Mouse (Mus musculus) MEL (cell line): ENCODE data around the gene Mthfd1l. TPM values are rescaled to one million over a fixed set of nuclear protein-coding genes. Genes with fewer than 3 reads are reported as not detected.

Source experiments
- DNase-seq: peaks from one replicate; pipeline ENCODE4 v3.0.0; 2011; ENCODE audit warnings: low read depth, low spot score
- H3K27ac ChIP-seq: 2 replicates; pipeline ENCODE4 v1.5.1; 2012; ENCODE audit warnings: low read depth, mild to moderate bottlenecking, control low read depth, low read length, moderate library complexity; ENCODE audit not compliant: control insufficient read depth
- H3K27me3 ChIP-seq, 2 experiments: fragments of 150-350 bp in 1 of 2; sonication (generic) in 1 of 2; 2 replicates each; pipeline ENCODE4 v1.6.1; 2012; ENCODE audit warnings: low read length in 2 of 2, mild to moderate bottlenecking in 2 of 2, improper control_type of control experiment in 1 of 2, moderate library complexity in 1 of 2; ENCODE audit not compliant: insufficient read depth in 2 of 2, control insufficient read depth in 1 of 2
- H3K36me3 ChIP-seq, 2 experiments: 2 replicates each; pipeline ENCODE4 v1.6.1; 2012 to 2014; ENCODE audit warnings: low read length in 2 of 2, improper control_type of control experiment in 1 of 2, inconsistent platforms in 1 of 2, mild to moderate bottlenecking in 1 of 2; ENCODE audit not compliant: insufficient read depth in 2 of 2, control insufficient read depth in 1 of 2
- H3K4me1 ChIP-seq, 2 experiments: fragments of 150-350 bp in 1 of 2; sonication (generic) in 1 of 2; 2 replicates each; pipeline ENCODE4 v1.6.1; 2012; ENCODE audit warnings: low read length in 2 of 2, improper control_type of control experiment in 1 of 2, mild to moderate bottlenecking in 1 of 2; ENCODE audit not compliant: insufficient read depth in 2 of 2, control insufficient read depth in 1 of 2
- H3K4me3 ChIP-seq, 2 experiments: fragments of 150-350 bp in 1 of 2; sonication (generic) in 1 of 2; 2 replicates each; pipeline ENCODE4 v1.5.1; 2012; ENCODE audit warnings: low read depth in 2 of 2, low read length in 2 of 2, mild to moderate bottlenecking in 2 of 2, moderate library complexity in 2 of 2, control low read depth in 1 of 2, improper control_type of control experiment in 1 of 2; ENCODE audit not compliant: control insufficient read depth in 1 of 2, insufficient read depth in 1 of 2
- H3K79me2 ChIP-seq: 2 replicates; pipeline ENCODE4 v1.6.1; 2012; ENCODE audit warnings: mild to moderate bottlenecking, low read length, moderate library complexity; ENCODE audit not compliant: control insufficient read depth, poor library complexity, insufficient read depth
- H3K9ac ChIP-seq: 2 replicates; pipeline ENCODE4 v1.6.1; 2012; ENCODE audit warnings: low read depth, mild to moderate bottlenecking, control low read depth, low read length, moderate library complexity; ENCODE audit not compliant: control insufficient read depth, poor library complexity, severe bottlenecking
- H3K9me3 ChIP-seq: fragments of 150-350 bp; sonication (generic); replicated peaks from 2 replicates; pipeline ENCODE4 v1.6.1; 2012; ENCODE audit warnings: mild to moderate bottlenecking, low read length, improper control_type of control experiment, moderate library complexity; ENCODE audit not compliant: insufficient read depth
- CHD1 ChIP-seq: IDR thresholded peaks from 2 replicates; pipeline ENCODE4 v1.6.1; 2012; ENCODE audit warnings: low read depth, mild to moderate bottlenecking, inconsistent platforms, low read length, improper control_type of control experiment
- ELF1 ChIP-seq: IDR thresholded peaks from 2 replicates; pipeline ENCODE4 v1.6.1; 2014; ENCODE audit warnings: low read depth, mild to moderate bottlenecking, inconsistent platforms, low read length, improper control_type of control experiment, moderate library complexity
- ETS1 ChIP-seq: IDR thresholded peaks from 2 replicates; pipeline ENCODE4 v1.6.1; 2012; ENCODE audit warnings: low read depth, mild to moderate bottlenecking, inconsistent platforms, low read length, improper control_type of control experiment, moderate library complexity
- GATA1 ChIP-seq: IDR thresholded peaks from 2 replicates; pipeline ENCODE4 v1.6.1; 2011; ENCODE audit warnings: low read depth, low read length, improper control_type of control experiment
- JUND ChIP-seq: IDR thresholded peaks from 2 replicates; pipeline ENCODE4 v1.6.1; 2011; ENCODE audit warnings: low read depth, mild to moderate bottlenecking, improper control_type of control experiment, low read length
- MAFK ChIP-seq: IDR thresholded peaks from 2 replicates; pipeline ENCODE4 v1.6.1; 2011; ENCODE audit warnings: low read depth, mild to moderate bottlenecking, low read length, improper control_type of control experiment, borderline replicate concordance
- MAX ChIP-seq: IDR thresholded peaks from 2 replicates; pipeline ENCODE4 v1.6.1; 2011; ENCODE audit warnings: low read length, improper control_type of control experiment
- MAZ ChIP-seq: IDR thresholded peaks from 2 replicates; pipeline ENCODE4 v1.6.1; 2012; ENCODE audit warnings: low read depth, mild to moderate bottlenecking, inconsistent platforms, low read length, improper control_type of control experiment
- MEF2A ChIP-seq: IDR thresholded peaks from 2 replicates; pipeline ENCODE4 v1.6.1; 2014; ENCODE audit warnings: low read depth, mild to moderate bottlenecking, inconsistent platforms, low read length, improper control_type of control experiment; ENCODE audit not compliant: poor library complexity, insufficient replicate concordance, severe bottlenecking; ENCODE audit errors: extremely low read depth
- MXI1 ChIP-seq: IDR thresholded peaks from 2 replicates; pipeline ENCODE4 v1.6.1; 2011; ENCODE audit warnings: mild to moderate bottlenecking, low read depth, low read length, improper control_type of control experiment
- MYB ChIP-seq: IDR thresholded peaks from 2 replicates; pipeline ENCODE4 v1.6.1; 2011; ENCODE audit warnings: mild to moderate bottlenecking, low read depth, low read length, improper control_type of control experiment
- NRF1 ChIP-seq: IDR thresholded peaks from 2 replicates; pipeline ENCODE4 v1.6.1; 2014; ENCODE audit warnings: low read depth, mild to moderate bottlenecking, inconsistent platforms, low read length, improper control_type of control experiment, moderate library complexity; ENCODE audit not compliant: poor library complexity, insufficient read depth, severe bottlenecking
- POLR2A ChIP-seq, 2 experiments: IDR thresholded peaks; 2 replicates each; pipeline ENCODE4 v1.6.1; 2011 to 2012; ENCODE audit warnings: low read length in 2 of 2, mild to moderate bottlenecking in 2 of 2, control low read depth in 1 of 2, improper control_type of control experiment in 1 of 2, low read depth in 1 of 2, moderate library complexity in 1 of 2; ENCODE audit not compliant: control insufficient read depth in 1 of 2, insufficient read depth in 1 of 2, poor library complexity in 1 of 2
- POLR2AphosphoS2 ChIP-seq: IDR thresholded peaks from 2 replicates; pipeline ENCODE4 v1.6.1; 2011; ENCODE audit warnings: low read length, improper control_type of control experiment
- POLR2AphosphoS5 ChIP-seq: IDR thresholded peaks from 2 replicates; pipeline ENCODE4 v1.6.1; 2012; ENCODE audit warnings: low read depth, borderline replicate concordance, mild to moderate bottlenecking, inconsistent platforms, low read length, moderate library complexity, mixed read lengths
- RAD21 ChIP-seq: IDR thresholded peaks from 2 replicates; pipeline ENCODE4 v1.6.1; 2011; ENCODE audit warnings: mild to moderate bottlenecking, low read depth, low read length, improper control_type of control experiment
- TAL1 ChIP-seq: IDR thresholded peaks from 2 replicates; pipeline ENCODE4 v1.6.1; 2012; ENCODE audit warnings: mild to moderate bottlenecking, inconsistent platforms, low read length, moderate library complexity, mixed read lengths
- TCF12 ChIP-seq: IDR thresholded peaks from 2 replicates; pipeline ENCODE4 v1.6.1; 2014; ENCODE audit warnings: low read depth, mild to moderate bottlenecking, inconsistent platforms, low read length, improper control_type of control experiment, moderate library complexity
- UBTF ChIP-seq: IDR thresholded peaks from 2 replicates; pipeline ENCODE4 v1.6.1; 2012; ENCODE audit warnings: low read depth, mild to moderate bottlenecking, inconsistent platforms, low read length, improper control_type of control experiment, moderate library complexity, borderline replicate concordance; ENCODE audit not compliant: insufficient read depth
- USF1 ChIP-seq: IDR thresholded peaks from 2 replicates; pipeline ENCODE4 v1.6.1; 2014; ENCODE audit warnings: low read depth, mild to moderate bottlenecking, inconsistent platforms, low read length, improper control_type of control experiment, moderate library complexity
- ZC3H11A ChIP-seq: IDR thresholded peaks from 2 replicates; pipeline ENCODE4 v1.6.1; 2012; ENCODE audit warnings: low read depth, mild to moderate bottlenecking, inconsistent platforms, low read length, improper control_type of control experiment
- ZKSCAN1 ChIP-seq: IDR thresholded peaks from 2 replicates; pipeline ENCODE4 v1.6.1; 2012; ENCODE audit warnings: low read depth, mild to moderate bottlenecking, inconsistent platforms, low read length, improper control_type of control experiment, moderate library complexity
- polyA plus RNA-seq, 2 experiments: library from polyadenylated mRNA; stranded (reverse) in 1 of 2; unstranded in 1 of 2; fragments of >175 nt in 1 of 2; fragments of >200 nt in 1 of 2; gene quantifications; 2 replicates each; pipeline versions ENCODE4 v1.2.1 to v1.2.4; 2012; ENCODE audit warnings: low replicate concordance in 2 of 2, low read depth in 1 of 2; ENCODE audit not compliant: insufficient read length in 2 of 2, insufficient read depth in 1 of 2, missing spikeins in 1 of 2
- total RNA-seq: library from RNA; depleted of rRNA; stranded (reverse); fragments of 300-350 nt; gene quantifications from 2 replicates; pipeline ENCODE4 v1.2.3, GENCODE M21; 2012

The Mthfd1l gene
- total and polyA plus RNA-seq, 3 experiments = 43.1 to 1,097 (median 83.0) TPM

GRCm38 (mm10) chr10:4210313-4211066, 237.6 kb downstream of the Mthfd1l start:
- no peak overlapping the region for H3K4me3 ChIP-seq

GRCm38 (mm10) chr10:4211067-4211447, 238.1 kb downstream of the Mthfd1l start:
- H3K79me2 ChIP-seq = no peaks in the 10 kb centered on the region
- no peaks in the 10 kb centered on the region for H3K9me3 ChIP-seq
- H3K36me3 ChIP-seq = no peaks in the 10 kb centered on the region
- TF ChIP-seq MAFK (no peak), UBTF (no peak), POLR2A (IDR thresholded peaks at IDR 0.05; ENCODE audit: control insufficient read depth in 1 of 2, insufficient read depth in 1 of 2, low read depth in 1 of 2, low read length in 2 of 2, poor library complexity in 1 of 2) (no peak), NRF1 (no peak), POLR2AphosphoS2 (no peak), MEF2A (no peak), CHD1 (no peak), TCF12 (no peak), JUND (no peak), MXI1 (no peak), MAX (no peak), RAD21 (no peak), ZC3H11A (no peak)
- no peak overlapping the region for H3K4me3 ChIP-seq
- no peak overlapping the region for H3K9ac ChIP-seq
- peaks cover 0 to 4% of the 10 kb centered on the region in 2 experiments; a peak in 1 of 4 replicates for H3K27me3 ChIP-seq
- H3K27ac ChIP-seq = no peak overlapping the region
- DNase-seq = no peak
- H3K4me1 ChIP-seq = no peaks in the 10 kb centered on the region

More at GRCm38 (mm10) chr10:4210313-4211066, 237.6 kb downstream of the Mthfd1l start:
- DNase-seq = no peak
- Histone ChIP-seq H3K36me3 (no peaks in the 10 kb centered on the region), H3K27me3 (peaks cover 0 to 4% of the 10 kb centered on the region in 2 experiments; a peak in 1 of 4 replicates), H3K9ac (no peak overlapping the region), H3K4me1 (no peaks in the 10 kb centered on the region), H3K9me3 (no peaks in the 10 kb centered on the region), H3K79me2 (no peaks in the 10 kb centered on the region), H3K27ac (no peak overlapping the region)
- TF ChIP-seq ETS1 (no peak), ELF1 (no peak), USF1 (no peak), ZKSCAN1 (no peak), MEF2A (no peak), GATA1 (no peak), TAL1 (no peak), POLR2AphosphoS2 (no peak), MAX (no peak), NRF1 (no peak), MYB (no peak), MAZ (no peak), POLR2AphosphoS5 (no peak)
